Mouse (Mus musculus) heart, embryonic 14.5 days (tissue): ENCODE results near the gene Pcdh7. TPM values are rescaled to one million over a fixed set of nuclear protein-coding genes. Genes with fewer than 3 reads are reported as not detected.
"Not testable (repeated sequence)": the region's sequence is repeated elsewhere in the genome, so short reads cannot be mapped to it uniquely, and the experiment has no call there.

Source experiments
- ATAC-seq: fragments of 200-750 bp; cut with Nextera tagmentation; 2 replicates; pipeline ENCODE4 v1.8.0; 2017; ENCODE audit warnings: low read depth, moderate TSS enrichment; ENCODE audit not compliant: insufficient number of reproducible peaks, insufficient read depth, low FRiP score
- H3K27ac ChIP-seq, 2 experiments: fragments of 200-500 bp in 1 of 2; fragments of 300-500 bp in 1 of 2; sonication (generic) in 1 of 2; replicated peaks in 1 of 2; 2 replicates each; pipeline ENCODE4 v1.5.1; 2012 to 2014; ENCODE audit warnings: low read depth in 2 of 2, low read length in 2 of 2, control low read depth in 1 of 2, mild to moderate bottlenecking in 1 of 2, mixed read lengths in 1 of 2; ENCODE audit not compliant: control insufficient read depth in 1 of 2, insufficient read depth in 1 of 2
- H3K27me3 ChIP-seq: fragments of 300-500 bp; sonication (generic); 2 replicates; pipeline ENCODE4 v1.6.1; 2014; ENCODE audit warnings: mild to moderate bottlenecking, low read length, control low read depth; ENCODE audit not compliant: control insufficient read depth, insufficient read depth
- H3K36me3 ChIP-seq: fragments of 300-500 bp; sonication (generic); 2 replicates; pipeline ENCODE4 v1.6.1; 2014; ENCODE audit warnings: mild to moderate bottlenecking, control low read depth, low read length, mixed read lengths; ENCODE audit not compliant: control insufficient read depth, insufficient read depth
- H3K4me1 ChIP-seq, 2 experiments: fragments of 200-500 bp in 1 of 2; fragments of 300-500 bp in 1 of 2; sonication (generic) in 1 of 2; 2 replicates each; pipeline ENCODE4 v1.6.1; 2012 to 2014; ENCODE audit warnings: low read length in 2 of 2, control low read depth in 1 of 2, mixed read lengths in 1 of 2; ENCODE audit not compliant: control insufficient read depth in 2 of 2, insufficient read depth in 2 of 2
- H3K4me2 ChIP-seq: fragments of 300-500 bp; sonication (generic); 2 replicates; pipeline ENCODE4 v1.6.1; 2014; ENCODE audit warnings: mild to moderate bottlenecking, low read length
- H3K4me3 ChIP-seq, 2 experiments: fragments of 200-500 bp in 1 of 2; fragments of 300-500 bp in 1 of 2; sonication (generic) in 1 of 2; 2 replicates each; pipeline ENCODE4 v1.5.1; 2012 to 2014; ENCODE audit warnings: low read length in 2 of 2, mild to moderate bottlenecking in 2 of 2, control low read depth in 1 of 2, low read depth in 1 of 2, moderate library complexity in 1 of 2; ENCODE audit not compliant: control insufficient read depth in 1 of 2, insufficient read depth in 1 of 2
- H3K9ac ChIP-seq: fragments of 300-500 bp; sonication (generic); 2 replicates; pipeline ENCODE4 v1.6.1; 2014; ENCODE audit warnings: mild to moderate bottlenecking, low read length
- H3K9me3 ChIP-seq: fragments of 300-500 bp; sonication (generic); 2 replicates; pipeline ENCODE4 v1.6.1; 2016; ENCODE audit warnings: low read length, control low read depth; ENCODE audit not compliant: control insufficient read depth
- WGBS: fragments of 180-500 bp; shearing (Covaris S2); extraction: QIAGEN DNeasy Blood & Tissue Kit; methylation state at CpG from one replicate; pipeline ENCODE4 v1.1.7; 2014; 5-methylcytosine and 5-hydroxymethylcytosine counted together
- polyA plus RNA-seq: library from polyadenylated mRNA; unstranded; fragments of >200 nt; fragmentation: Nextera tagmentation; extraction: Ambion mirVana; gene quantifications from 2 replicates; pipeline ENCODE4 v1.2.1, GENCODE M21; 2014

Gene Pcdh7
- polyA plus RNA-seq, 1 experiment from 2014 or later = 32.9 TPM

- 76% methylated on average over 2 of the region's 2 CpGs for WGBS
- H3K4me1 ChIP-seq = no peaks in the 10 kb centered on the region
- ATAC-seq = no peak
- no peaks in the 10 kb centered on the region for H3K27me3 ChIP-seq
- H3K36me3 ChIP-seq = no peaks in the 10 kb centered on the region
- no peak overlapping the region for H3K9ac ChIP-seq
- no peak overlapping the region for H3K4me2 ChIP-seq
- H3K27ac ChIP-seq = no peak overlapping the region
- H3K4me3 ChIP-seq = no peak overlapping the region
- H3K9me3 ChIP-seq = no peaks in the 10 kb centered on the region
Measured at GRCm38 (mm10) chr5:58143897-58144296, 426.1 kb downstream of the Pcdh7 start.

GRCm38 (mm10) chr5:58153966-58154365 is 436.2 kb downstream of the Pcdh7 start:
- H3K9me3 ChIP-seq = no peaks in the 10 kb centered on the region
- 49% methylated on average over 5 of the region's 5 CpGs for WGBS
- H3K9ac ChIP-seq = no peak overlapping the region
- no peaks in the 10 kb centered on the region for H3K27me3 ChIP-seq
- no peak overlapping the region for H3K27ac ChIP-seq
- no peaks in the 10 kb centered on the region for H3K4me1 ChIP-seq
- no peak overlapping the region for H3K4me3 ChIP-seq
- no peaks in the 10 kb centered on the region for H3K36me3 ChIP-seq
- no peak for ATAC-seq
- H3K4me2 ChIP-seq = no peak overlapping the region

- H3K4me2 ChIP-seq = no peak overlapping the region
- no peaks in the 10 kb centered on the region for H3K4me1 ChIP-seq
- H3K9me3 ChIP-seq = no peaks in the 10 kb centered on the region
- H3K27ac ChIP-seq = no peak overlapping the region
- ATAC-seq = no peak
- H3K9ac ChIP-seq = no peak overlapping the region
- no peak overlapping the region for H3K4me3 ChIP-seq
- no peaks in the 10 kb centered on the region for H3K27me3 ChIP-seq
- no peaks in the 10 kb centered on the region for H3K36me3 ChIP-seq
Measured at GRCm38 (mm10) chr5:58172218-58172617, 454.5 kb downstream of the Pcdh7 start.

- not testable (repeated sequence) for H3K4me3 ChIP-seq, H3K27me3 ChIP-seq, H3K9me3 ChIP-seq, H3K4me2 ChIP-seq, ATAC-seq, H3K4me1 ChIP-seq, H3K36me3 ChIP-seq, H3K9ac ChIP-seq
- H3K27ac ChIP-seq = peak overlapping the region; percentile 1 to 37; a peak in 2 of 4 replicates
Measured at GRCm38 (mm10) chr5:58174335-58174734, 456.6 kb downstream of the Pcdh7 start.

- no peak overlapping the region for H3K9ac ChIP-seq
- H3K4me3 ChIP-seq = no peak overlapping the region
- H3K4me2 ChIP-seq = no peak overlapping the region
- no peaks in the 10 kb centered on the region for H3K9me3 ChIP-seq
- no peaks in the 10 kb centered on the region for H3K27me3 ChIP-seq
- 94% methylated on average over 3 of the region's 3 CpGs for WGBS
- H3K27ac ChIP-seq = no peak overlapping the region
- ATAC-seq = no peak
- H3K4me1 ChIP-seq = no peaks in the 10 kb centered on the region
- H3K36me3 ChIP-seq = no peaks in the 10 kb centered on the region
Measured at GRCm38 (mm10) chr5:58175532-58175931, 457.8 kb downstream of the Pcdh7 start.
